Mouse (Mus musculus) bone marrow macrophage, adult 2 months (primary cell): ENCODE results near the gene Acad12.

Experiments
- CTCF ChIP-seq: IDR thresholded peaks from 2 replicates; pipeline ENCODE4 v1.5.1; 2012; ENCODE audit warnings: low read depth, mild to moderate bottlenecking, low read length, moderate library complexity
- POLR2A ChIP-seq: IDR thresholded peaks from 2 replicates; pipeline ENCODE4 v1.6.1; 2012; ENCODE audit warnings: mild to moderate bottlenecking, low read depth, low read length, borderline replicate concordance

- no peak for TF ChIP-seq POLR2A
- no peak for TF ChIP-seq CTCF
Measured at GRCm38 (mm10) chr5:121596226-121596625, 22.5 kb downstream of the Acad12 start.
